Mouse (Mus musculus): ENCODE results near the gene Rrp15. TPM values are rescaled to one million over a fixed set of nuclear protein-coding genes. Genes with fewer than 3 reads are reported as not detected.
A peak's percentile ranks its signal among the peaks of the same experiment; 100 is the strongest.

Rrp15 gene
- total and polyA plus RNA-seq, 2 experiments = 2.3 to 10.6 TPM

DNA sequence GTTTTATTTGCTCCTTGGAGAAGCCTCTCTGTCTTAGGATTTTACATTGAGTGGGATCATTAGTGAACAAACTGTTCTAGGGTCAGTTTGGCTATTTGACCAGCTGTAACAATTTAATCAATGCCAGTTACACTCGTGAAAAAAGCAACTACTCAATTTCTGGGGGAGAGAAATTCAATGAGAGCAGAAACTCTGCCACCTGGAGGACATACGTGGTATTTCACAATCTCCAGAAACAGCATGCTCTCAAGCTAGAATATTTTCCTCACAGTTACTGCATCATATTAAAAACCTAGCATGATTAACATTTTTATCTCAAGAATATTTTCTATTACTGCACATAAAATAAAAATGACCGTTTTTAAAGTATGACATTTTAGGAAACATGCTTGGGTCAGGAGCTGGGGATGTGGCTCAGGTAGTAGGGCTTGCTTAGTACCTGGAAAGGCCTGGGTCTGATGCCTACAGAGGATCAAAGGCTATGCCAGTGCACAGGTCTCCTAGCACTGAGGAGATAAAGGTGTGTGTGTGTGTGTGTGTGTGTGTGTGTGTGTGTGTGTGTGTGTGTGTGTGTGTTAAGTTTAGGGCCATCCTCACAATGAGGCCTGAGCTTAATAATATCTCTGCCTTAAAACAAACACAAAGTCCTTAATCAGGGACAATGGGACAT, 36.2 kb downstream of the Rrp15 start:
- Histone ChIP-seq H3K4me1 (ENCODE audit: control insufficient read depth, insufficient read depth, low read length) (no peaks in the 10 kb centered on the region), H3K27ac (replicated peaks; ENCODE audit: insufficient read depth, low read depth, low read length) (no peak overlapping the region), H3K4me3 (ENCODE audit: insufficient read depth, low read depth, low read length) (no peak overlapping the region), H3K36me3 (ENCODE audit: control insufficient read depth, insufficient read depth, low read length) (0 out of 2 replicates have a peak, but pooled peaks cover 1% of the 10 kb centered on the region), H3K79me2 (ENCODE audit: control insufficient read depth, insufficient read depth, low read length) (no peaks in the 10 kb centered on the region), H3K27me3 (ENCODE audit: control insufficient read depth, insufficient read depth, low read length) (no peaks in the 10 kb centered on the region), H3K9ac (ENCODE audit: low read depth, low read length) (no peak overlapping the region)
- DNase-seq (ENCODE audit: extremely low read depth, low read depth, low spot score) = peak; percentile 26
- TF ChIP-seq POLR2A (IDR thresholded peaks at IDR 0.05; ENCODE audit: extremely low read depth, insufficient read depth, low read length) (no peak), CTCF (IDR thresholded peaks at IDR 0.05; ENCODE audit: low read depth, low read length) (peak; percentile 58)
- WGBS = 2% methylated on average over 3 of the region's 3 CpGs

DNA sequence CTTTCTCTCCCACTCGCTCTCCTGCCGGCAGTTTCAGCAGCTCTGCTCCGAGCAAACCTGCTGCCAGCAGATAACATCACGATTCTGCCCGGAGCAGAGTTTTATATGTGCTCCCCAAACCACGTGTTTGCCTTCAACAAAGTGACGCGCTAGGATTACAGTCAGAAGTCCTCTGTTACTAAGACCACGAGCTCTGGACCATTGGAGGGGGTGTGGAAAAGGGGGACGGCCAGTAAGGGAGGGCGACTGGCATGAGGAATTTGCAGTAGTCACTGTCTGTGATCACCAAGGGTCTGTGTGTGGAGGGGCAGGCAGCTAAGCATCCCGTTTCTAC, 43.3 kb downstream of the Rrp15 start, which contains the start of gene Tgfb2:
Gene Tgfb2 (minus strand): TSS at position 75 of the 334 bp plus-strand sequence.
- Histone ChIP-seq H3K27me3 (ENCODE audit: control insufficient read depth, insufficient read depth, low read length) (no peaks in the 10 kb centered on the region), H3K36me3 (ENCODE audit: control insufficient read depth, insufficient read depth, low read length) (no peaks in the 10 kb centered on the region), H3K4me1 (ENCODE audit: control insufficient read depth, insufficient read depth, low read length) (peaks cover 3% of the 10 kb centered on the region; the same call in 1 of the 2 replicates), H3K79me2 (ENCODE audit: control insufficient read depth, insufficient read depth, low read length) (no peaks in the 10 kb centered on the region), H3K4me3 (ENCODE audit: insufficient read depth, low read depth, low read length) (peak within 1 kb of the TSS; percentile 47; the same call in 1 of the 2 replicates), H3K9ac (ENCODE audit: low read depth, low read length) (peak within 1 kb of the TSS; percentile 11), H3K27ac (replicated peaks; ENCODE audit: insufficient read depth, low read depth, low read length) (no peak within 1 kb of the TSS)
- TF ChIP-seq CTCF (IDR thresholded peaks at IDR 0.05; ENCODE audit: low read depth, low read length) (no peak), POLR2A (IDR thresholded peaks at IDR 0.05; ENCODE audit: extremely low read depth, insufficient read depth, low read length) (no peak)
- WGBS = 11% methylated on average over 12 of the region's 12 CpGs
- DNase-seq (ENCODE audit: extremely low read depth, low read depth, low spot score) = no peak

DNA sequence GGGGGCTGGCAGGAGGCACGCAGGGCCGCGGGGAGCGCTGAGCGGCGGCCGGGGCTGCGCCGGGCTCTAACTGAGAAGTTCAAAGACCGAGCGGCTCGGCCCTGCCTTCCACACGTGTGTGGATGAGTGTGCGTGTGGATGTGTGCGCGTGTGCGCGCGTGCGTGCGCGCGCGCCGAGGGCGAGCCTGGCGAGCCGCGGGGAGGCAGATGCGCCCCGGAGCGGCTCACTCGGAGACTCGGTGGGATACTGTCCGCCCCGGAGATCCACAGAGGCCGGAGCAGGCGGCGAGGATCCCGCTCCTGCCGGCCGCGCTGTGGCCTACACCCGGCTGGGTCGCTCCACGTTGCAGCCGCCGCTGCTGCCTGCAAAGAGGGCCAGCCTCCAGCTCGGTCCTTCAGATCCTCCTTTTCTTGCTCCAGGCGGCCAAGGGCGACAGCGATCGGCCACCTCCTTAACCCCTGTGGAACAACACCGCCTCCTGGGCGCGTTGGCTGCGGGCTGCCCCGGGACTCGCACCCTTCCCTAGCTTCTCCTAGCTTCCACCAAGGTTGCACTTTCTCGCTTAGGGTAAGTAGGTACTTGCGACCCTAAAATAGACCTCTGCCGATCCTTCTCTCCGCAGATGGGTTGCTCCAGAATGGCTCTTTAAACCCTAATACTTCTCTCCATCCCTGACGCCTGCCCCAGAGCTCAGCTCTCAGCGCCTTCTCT, 43.8 kb downstream of the Rrp15 start:
- peak; percentile 21 for DNase-seq (ENCODE audit: extremely low read depth, low read depth, low spot score)
- no peak for TF ChIP-seq POLR2A (IDR thresholded peaks at IDR 0.05; ENCODE audit: extremely low read depth, insufficient read depth, low read length)
- no peak for TF ChIP-seq CTCF (IDR thresholded peaks at IDR 0.05; ENCODE audit: low read depth, low read length)

DNA sequence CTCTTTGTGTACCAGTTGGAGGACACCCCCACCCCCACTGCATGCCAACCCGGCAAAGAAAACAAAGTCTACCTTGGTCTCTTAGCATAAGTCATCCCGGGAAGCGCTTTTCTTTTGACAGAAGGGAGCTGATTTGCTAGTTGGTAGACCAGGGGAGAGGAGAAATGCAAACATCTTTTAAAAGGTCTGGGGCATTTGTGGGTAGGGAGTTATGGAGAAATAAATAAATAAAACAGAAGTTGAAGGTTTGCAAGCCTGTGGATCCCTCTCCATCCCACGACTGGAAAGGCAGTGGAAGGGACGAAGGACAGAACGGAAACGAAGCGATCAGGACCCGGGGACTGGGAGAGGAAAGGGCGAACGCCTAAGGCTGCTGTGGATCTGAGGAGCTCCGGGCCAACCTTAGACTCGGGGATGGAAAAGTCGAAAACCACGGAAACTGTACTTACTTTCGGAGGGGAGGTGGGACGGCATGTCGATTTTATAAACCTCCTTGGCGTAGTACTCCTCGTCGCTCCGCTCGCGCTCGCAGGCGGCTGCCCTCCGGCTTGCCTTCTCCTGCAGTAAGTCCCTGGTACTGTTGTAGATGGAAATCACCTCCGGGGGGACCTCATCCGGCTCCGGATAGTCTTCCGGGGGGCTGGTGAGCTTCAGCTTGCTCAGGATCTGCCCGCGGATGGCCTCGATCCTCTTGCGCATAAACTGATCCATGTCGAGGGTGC, 45.0 kb downstream of the Rrp15 start:
- DNase-seq (ENCODE audit: extremely low read depth, low read depth, low spot score) = no peak
- H3K79me2 ChIP-seq (ENCODE audit: control insufficient read depth, insufficient read depth, low read length) = no peaks in the 10 kb centered on the region
- under 1% methylated on average over 36 of the region's 36 CpGs for WGBS
- H3K36me3 ChIP-seq (ENCODE audit: control insufficient read depth, insufficient read depth, low read length) = no peaks in the 10 kb centered on the region
- peaks cover 3% of the 10 kb centered on the region; the same call in 1 of the 2 replicates for H3K4me1 ChIP-seq (ENCODE audit: control insufficient read depth, insufficient read depth, low read length)
- H3K4me3 ChIP-seq (ENCODE audit: insufficient read depth, low read depth, low read length) = peak overlapping the region; percentile 38
- no peak overlapping the region for H3K27ac ChIP-seq (replicated peaks; ENCODE audit: insufficient read depth, low read depth, low read length)
- peak overlapping the region; percentile 16; the same call in 1 of the 2 replicates for H3K9ac ChIP-seq (ENCODE audit: low read depth, low read length)
- no peaks in the 10 kb centered on the region for H3K27me3 ChIP-seq (ENCODE audit: control insufficient read depth, insufficient read depth, low read length)
- TF ChIP-seq CTCF (IDR thresholded peaks at IDR 0.05; ENCODE audit: low read depth, low read length) (no peak), POLR2A (IDR thresholded peaks at IDR 0.05; ENCODE audit: extremely low read depth, insufficient read depth, low read length) (no peak)

More for the DNA sequence above, 43.8 kb downstream of the Rrp15 start:
- Histone ChIP-seq H3K36me3 (ENCODE audit: control insufficient read depth, insufficient read depth, low read length) (no peaks in the 10 kb centered on the region), H3K27ac (replicated peaks; ENCODE audit: insufficient read depth, low read depth, low read length) (no peak overlapping the region), H3K4me3 (ENCODE audit: insufficient read depth, low read depth, low read length) (peak overlapping the region; percentile 47; the same call in 1 of the 2 replicates), H3K79me2 (ENCODE audit: control insufficient read depth, insufficient read depth, low read length) (no peaks in the 10 kb centered on the region), H3K4me1 (ENCODE audit: control insufficient read depth, insufficient read depth, low read length) (peaks cover 3% of the 10 kb centered on the region; the same call in 1 of the 2 replicates), H3K9ac (ENCODE audit: low read depth, low read length) (peak overlapping the region; percentile 11), H3K27me3 (ENCODE audit: control insufficient read depth, insufficient read depth, low read length) (no peaks in the 10 kb centered on the region)
- 2% methylated on average over 65 of the region's 65 CpGs for WGBS

DNA sequence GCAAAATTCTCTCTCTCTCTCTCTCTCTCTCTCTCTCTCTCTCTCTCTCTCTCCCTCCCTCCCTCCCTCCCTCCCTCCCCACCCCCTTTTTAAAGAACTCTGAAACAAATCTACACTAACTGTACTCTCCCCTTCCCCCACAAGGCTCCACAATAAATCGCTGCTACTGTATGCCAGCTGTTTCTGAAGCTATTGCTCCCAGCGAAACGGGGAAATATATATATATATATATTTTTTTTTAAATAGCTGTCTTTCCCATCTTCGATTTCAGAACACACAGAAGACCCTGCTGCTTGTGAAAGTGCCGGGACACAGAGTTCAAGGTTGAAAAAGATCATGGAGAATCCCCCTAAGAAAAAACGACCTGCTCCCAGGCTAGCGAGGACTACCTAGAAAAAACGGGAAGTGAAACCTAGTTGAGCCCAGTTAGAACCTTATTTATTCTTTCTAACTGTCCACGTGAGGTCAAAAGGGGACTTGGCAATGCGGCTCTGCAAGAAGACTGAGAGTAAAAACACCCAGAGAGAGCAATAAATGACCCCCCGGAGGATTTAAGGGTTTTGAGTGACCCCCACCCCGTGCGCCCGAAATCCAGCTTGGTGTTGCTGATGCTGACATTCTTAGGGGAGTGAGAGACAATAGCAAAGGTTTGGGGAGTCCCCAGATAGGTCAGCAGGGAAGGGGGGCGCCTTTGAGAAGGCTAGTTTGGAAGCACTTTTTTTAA, 45.7 kb downstream of the Rrp15 start:
- H3K27me3 ChIP-seq (ENCODE audit: control insufficient read depth, insufficient read depth, low read length) = no peaks in the 10 kb centered on the region
- TF ChIP-seq POLR2A (IDR thresholded peaks at IDR 0.05; ENCODE audit: extremely low read depth, insufficient read depth, low read length) = no peak
- no peak for TF ChIP-seq CTCF (IDR thresholded peaks at IDR 0.05; ENCODE audit: low read depth, low read length)
- DNase-seq (ENCODE audit: extremely low read depth, low read depth, low spot score) = peak; percentile 48
- no peak overlapping the region; the same call in 1 of the 2 replicates for H3K4me3 ChIP-seq (ENCODE audit: insufficient read depth, low read depth, low read length)
- 2% methylated on average over 15 of the region's 15 CpGs for WGBS
- H3K36me3 ChIP-seq (ENCODE audit: control insufficient read depth, insufficient read depth, low read length) = no peaks in the 10 kb centered on the region
- peaks cover 3% of the 10 kb centered on the region; the same call in 1 of the 2 replicates for H3K4me1 ChIP-seq (ENCODE audit: control insufficient read depth, insufficient read depth, low read length)
- no peaks in the 10 kb centered on the region for H3K79me2 ChIP-seq (ENCODE audit: control insufficient read depth, insufficient read depth, low read length)
- no peak overlapping the region for H3K27ac ChIP-seq (replicated peaks; ENCODE audit: insufficient read depth, low read depth, low read length)
- H3K9ac ChIP-seq (ENCODE audit: low read depth, low read length) = no peak overlapping the region; the same call in 1 of the 2 replicates
